Mouse (Mus musculus) heart, adult 18-20 months (tissue): ENCODE data around the gene Cdc42bpg. TPM values are rescaled to one million over a fixed set of nuclear protein-coding genes. Genes with fewer than 3 reads are reported as not detected.
"Not testable (repeated sequence)": the region's sequence is repeated elsewhere in the genome, so short reads cannot be mapped to it uniquely, and the experiment has no call there.

Source experiments
- DNase-seq, 2 experiments: peaks; one replicate each; pipeline ENCODE4 v3.0.0; 2021 to 2022; ENCODE audit warnings: mixed read lengths in 1 of 2
- total RNA-seq, 2 experiments: library from RNA; stranded (reverse); gene quantifications; 2 replicates each; pipeline ENCODE4 v1.2.3; 2021

Gene Cdc42bpg
- total RNA-seq, 2 experiments from 2014 or later, result 13.8 TPM

DNA sequence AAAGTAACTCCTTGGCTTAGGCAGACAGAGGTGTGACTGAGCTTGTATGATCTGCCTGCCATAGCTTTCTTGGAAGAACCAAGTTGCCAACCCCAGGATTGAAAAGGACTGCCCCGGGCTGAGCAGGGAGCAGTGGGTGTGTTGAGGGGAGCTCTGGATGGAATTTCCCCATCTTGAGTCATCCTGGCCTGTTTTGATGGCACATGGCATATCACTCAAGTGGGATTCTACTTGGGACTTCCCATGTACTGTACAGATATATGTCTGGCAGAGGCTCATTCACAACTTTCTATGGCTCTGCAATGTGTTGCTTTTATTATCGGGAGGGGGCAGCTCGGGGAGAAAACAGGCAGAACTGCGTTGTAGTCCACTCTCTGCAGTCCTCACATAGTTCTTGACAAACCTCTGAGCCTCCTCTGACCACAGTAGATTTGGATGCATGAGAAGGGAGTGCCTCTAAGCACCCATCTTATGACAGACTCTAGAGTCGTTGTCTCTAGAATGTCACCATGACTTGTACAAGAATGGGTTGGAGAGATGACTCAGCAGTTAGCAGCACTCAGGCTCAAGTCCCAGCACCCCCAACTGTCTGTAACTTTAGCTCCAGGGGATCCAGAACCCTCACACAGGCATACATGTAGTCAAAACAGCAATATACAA lies 9.6 kb upstream of the Cdc42bpg start:
- no peak for DNase-seq

- DNase-seq, result peak; percentile 67 to 87
Observed at GRCm38 (mm10) chr19:6297641-6298040, 8.6 kb upstream of the Cdc42bpg start.

DNA sequence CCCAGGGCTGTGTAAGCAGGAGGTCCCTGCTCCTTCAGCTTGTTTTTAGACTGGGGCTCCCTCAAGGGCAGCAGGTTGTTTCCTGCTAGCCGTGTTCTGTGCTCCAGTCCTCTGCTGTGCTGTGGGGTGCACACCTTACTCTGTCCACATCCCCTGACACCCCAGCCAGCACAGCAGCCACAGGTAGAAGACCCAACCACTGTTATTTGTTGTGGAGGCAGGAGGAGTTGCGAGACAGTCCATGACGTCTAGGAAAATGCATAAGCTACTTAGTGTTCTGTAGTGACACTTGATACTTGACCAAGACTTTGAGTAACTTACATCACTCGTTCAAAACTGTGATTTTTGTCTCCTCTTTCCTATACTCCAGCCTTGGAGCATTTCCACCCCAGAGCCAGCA lies 7.3 kb upstream of the Cdc42bpg start:
- DNase-seq, result no peak

- DNase-seq, result peak; percentile 50 to 82
Observed at GRCm38 (mm10) chr19:6299450-6300267, 6.6 kb upstream of the Cdc42bpg start.

GRCm38 (mm10) chr19:6300402-6300841 lies 5.8 kb upstream of the Cdc42bpg start:
- DNase-seq, result peak; percentile 75 to 89

- DNase-seq, result no peak
Observed at GRCm38 (mm10) chr19:6302114-6302513, 4.1 kb upstream of the Cdc42bpg start.

- DNase-seq, result peak; percentile 72 to 92
Observed at GRCm38 (mm10) chr19:6302522-6302921, 3.7 kb upstream of the Cdc42bpg start.

GRCm38 (mm10) chr19:6303831-6304230 lies 2.4 kb upstream of the Cdc42bpg start:
- no peak for DNase-seq

DNA sequence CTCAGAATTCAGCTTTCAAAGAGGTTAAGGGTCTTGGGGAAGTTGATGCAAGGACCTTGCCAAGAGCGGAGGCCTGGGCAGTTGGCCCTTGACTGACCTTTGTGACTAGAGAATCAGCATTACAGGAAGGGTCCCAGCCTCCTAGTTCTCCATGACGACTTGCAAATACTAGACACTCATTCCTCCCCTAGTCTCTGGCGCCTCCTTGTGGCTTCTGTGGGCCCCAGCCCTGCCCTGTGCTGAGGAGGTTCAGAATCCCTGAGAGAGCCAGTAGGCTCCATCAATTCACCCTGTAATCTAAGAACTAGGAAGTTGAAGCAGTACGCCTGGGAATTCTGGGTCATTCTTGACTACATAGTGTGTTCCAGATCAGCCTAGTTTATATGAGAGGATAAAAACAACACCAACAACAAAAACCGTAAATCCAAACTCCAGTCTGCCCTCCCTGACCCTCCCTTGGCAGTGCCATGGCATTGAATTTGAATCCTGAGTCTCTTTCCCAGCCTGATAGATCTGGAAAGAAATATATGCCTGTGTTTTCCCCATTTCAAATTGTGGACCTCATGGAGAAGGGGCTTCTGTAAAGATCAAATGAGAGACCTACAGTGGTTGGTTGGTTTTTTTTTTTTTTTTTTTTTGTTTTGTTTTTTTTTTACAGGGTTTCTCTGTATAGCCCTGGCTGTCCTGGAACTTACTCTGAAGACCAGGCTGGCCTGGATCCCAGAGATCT lies 1.3 kb upstream of the Cdc42bpg start:
- DNase-seq, result peak; percentile 94 to 97

DNA sequence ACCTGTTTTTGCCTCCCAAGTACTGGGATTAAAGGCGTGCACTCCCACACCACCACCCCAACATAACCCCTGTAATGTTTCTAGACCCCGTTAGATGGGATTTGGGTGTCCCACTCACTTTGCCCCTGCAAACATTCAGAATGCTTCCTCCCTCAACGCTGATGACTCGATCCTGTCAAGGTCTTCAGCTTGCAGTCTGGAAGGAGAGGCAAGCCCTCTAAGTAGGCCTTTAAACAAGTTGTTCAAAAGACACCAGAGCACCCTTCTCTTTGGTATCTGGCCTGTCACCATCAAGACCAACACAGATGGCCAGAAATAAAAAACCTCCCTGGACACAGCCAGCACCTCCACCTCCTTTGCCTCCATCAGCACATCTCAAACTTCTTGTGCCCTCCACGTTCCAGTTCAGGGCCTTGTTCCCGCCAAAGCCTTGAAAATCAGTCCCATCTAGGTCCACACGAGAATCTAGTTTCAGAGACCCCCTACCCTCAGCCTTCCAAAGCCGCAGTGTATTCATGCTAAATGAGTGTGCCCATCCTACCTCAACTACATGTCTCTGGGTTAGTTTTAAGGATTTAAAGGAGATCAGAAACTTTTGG lies 640 bp upstream of the Cdc42bpg start:
- DNase-seq, result no peak

GRCm38 (mm10) chr19:6306586-6306985 lies 330 bp downstream of the Cdc42bpg start:
- DNase-seq, result peak; percentile 76 to 82

DNA sequence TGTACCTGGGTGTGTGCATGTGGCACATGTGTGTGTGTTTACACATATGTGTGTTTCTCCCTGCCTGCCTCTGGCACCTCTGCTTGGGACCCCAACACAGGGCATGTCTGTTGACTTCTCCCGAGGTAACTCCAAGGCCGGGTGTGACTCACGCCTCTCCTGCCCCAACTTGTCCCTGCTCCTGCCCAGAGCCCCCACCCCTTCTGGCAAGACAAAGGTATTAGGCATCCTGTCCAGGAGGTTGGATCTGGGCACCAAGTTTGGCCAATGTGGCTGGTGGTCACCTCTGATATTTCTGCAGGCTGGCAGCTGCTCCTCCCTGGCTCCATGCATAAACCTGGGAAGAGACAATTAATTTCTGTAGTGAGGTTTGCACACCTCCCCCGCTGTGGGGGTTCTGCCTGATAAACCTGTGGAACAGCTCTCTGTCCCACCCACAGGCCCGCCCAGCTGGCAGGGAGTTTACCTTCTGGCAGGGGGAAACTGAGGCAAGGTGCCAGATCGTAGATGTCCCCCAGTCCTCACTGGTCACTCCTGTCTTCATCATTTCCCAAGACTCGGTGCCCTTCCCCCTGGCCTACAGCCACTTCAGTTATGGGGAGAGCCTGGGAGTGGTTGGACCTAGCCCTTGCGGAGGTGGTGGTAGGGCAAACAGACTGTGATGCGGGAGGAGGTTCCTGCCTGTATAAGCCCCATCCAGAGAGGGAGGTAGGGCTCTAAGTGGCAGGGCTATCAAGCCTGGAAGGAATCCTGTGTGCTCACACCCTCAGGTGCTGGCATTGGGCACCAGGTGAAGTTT lies 1.7 kb downstream of the Cdc42bpg start:
- DNase-seq, result no peak

- no peak for DNase-seq
Observed at GRCm38 (mm10) chr19:6310181-6310580, 3.9 kb downstream of the Cdc42bpg start.

GRCm38 (mm10) chr19:6311783-6312182 lies 5.5 kb downstream of the Cdc42bpg start:
- not testable (repeated sequence) for DNase-seq

DNA sequence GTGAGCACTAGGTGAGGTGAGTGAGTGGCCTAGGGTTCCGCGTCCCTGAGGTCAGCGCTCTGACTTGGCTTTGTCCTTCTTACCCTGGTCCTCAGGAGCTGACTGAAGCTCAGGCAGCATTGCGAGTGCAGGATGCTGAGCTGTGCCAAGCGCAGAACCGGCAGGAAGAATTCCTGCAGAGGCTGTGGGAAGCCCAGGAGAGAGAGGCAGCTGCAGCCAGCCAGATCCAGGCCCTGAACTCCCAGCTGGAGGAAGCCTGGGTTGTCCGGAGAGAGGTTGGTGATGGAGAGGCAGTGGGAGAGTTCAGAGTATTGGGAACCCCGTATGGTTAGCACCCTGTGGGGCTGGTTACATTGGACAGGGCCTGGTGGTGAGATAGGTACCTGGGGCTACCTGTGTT lies 7.5 kb downstream of the Cdc42bpg start:
- no peak for DNase-seq

DNA sequence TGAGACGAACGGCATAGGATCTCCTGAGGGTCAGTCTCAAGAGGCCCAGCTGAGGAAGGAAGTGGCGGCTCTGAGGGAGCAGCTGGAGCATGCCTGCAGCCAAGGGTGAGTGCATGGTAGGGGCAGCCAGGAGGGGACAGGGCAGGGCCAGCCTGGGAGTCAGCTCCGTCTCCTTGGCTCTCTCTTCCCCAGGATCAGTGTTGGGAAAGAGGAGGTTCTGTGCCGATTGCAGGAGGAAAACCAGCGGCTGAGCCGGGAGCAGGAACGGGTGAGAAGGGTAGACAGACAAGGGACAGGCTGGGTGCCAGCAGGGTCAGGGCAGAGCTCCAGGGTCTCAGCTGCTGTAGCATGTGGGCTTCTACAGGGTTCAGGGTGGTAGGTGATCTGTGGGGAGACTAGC lies 8.3 kb downstream of the Cdc42bpg start:
- peak in 1 of 2 experiments; percentile 16 for DNase-seq

DNA sequence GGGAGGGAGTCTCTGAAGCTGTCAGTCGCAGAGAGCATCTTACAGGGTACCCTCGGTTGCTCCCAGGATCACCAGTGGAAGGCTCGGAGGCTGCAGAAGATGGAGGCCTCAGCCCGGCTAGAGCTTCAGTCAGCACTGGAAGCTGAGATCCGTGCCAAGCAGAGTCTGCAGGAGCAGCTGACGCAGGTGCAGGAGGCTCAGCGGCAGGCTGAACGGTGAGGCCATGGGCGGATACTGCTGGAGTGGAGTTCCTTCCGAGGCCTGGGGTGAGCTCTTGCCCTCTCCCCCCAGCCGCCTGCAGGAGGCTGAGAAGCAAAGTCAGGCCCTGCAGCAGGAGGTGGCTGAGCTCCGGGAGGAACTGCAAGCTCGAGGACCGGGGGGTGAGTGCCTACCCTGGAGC lies 9.3 kb downstream of the Cdc42bpg start:
- no peak for DNase-seq

DNA sequence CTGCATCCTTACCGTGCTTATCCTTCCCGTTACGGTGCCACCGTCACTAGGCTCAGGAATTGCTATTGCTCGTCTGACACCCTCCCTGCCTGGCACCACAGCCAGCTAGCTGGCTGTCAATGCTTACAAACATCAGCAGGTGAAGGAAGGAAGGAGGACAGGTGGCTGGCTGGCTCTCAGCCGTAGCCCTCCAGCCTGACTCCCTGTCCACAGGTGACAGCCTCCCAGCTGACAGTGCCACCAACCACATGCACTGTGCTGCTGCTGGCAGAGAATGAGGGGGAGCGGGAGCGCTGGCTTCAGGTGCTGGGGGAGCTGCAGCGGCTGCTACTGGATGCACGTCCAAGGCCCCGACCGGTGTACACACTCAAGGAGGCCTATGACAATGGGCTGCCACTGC lies 11.9 kb downstream of the Cdc42bpg start:
- DNase-seq, result no peak

GRCm38 (mm10) chr19:6321358-6321757 lies 15.1 kb downstream of the Cdc42bpg start:
- no peak for DNase-seq

GRCm38 (mm10) chr19:6321786-6322621 lies 15.7 kb downstream of the Cdc42bpg start:
- peak in 1 of 2 experiments; percentile 64 for DNase-seq

GRCm38 (mm10) chr19:6324751-6325150 lies 18.5 kb downstream of the Cdc42bpg start:
- no peak for DNase-seq
